In genomic region chr17:87469428-87469827, GRCm38 (mm10) we compare ENCODE assay signal across 33 mouse cellular contexts. TPM values are rescaled to one million over a fixed set of nuclear protein-coding genes. Genes with fewer than 3 reads are reported as not detected.
DNase-seq lines count a peak whose midpoint lies in the region; ATAC-seq lines count a peak whose summit lies in the region.
"Had no signal": no experiment of that assay in that cellular context is flagged by ENCODE, and none has a peak within 500 bp of the region (broad histone marks: within the 10 kb centered on the region; RNA-seq: fewer than 3 reads in every experiment).

No protein-coding gene starts in this region.

- H3K4me3 ChIP-seq in neural tube, embryonic 11.5 days (ENCODE audit: low read depth, low read length), result no peak overlapping the region
- H3K4me3 ChIP-seq in neural tube, embryonic 15.5 days (replicated peaks), result no peak overlapping the region
- no peak overlapping the region for H3K4me3 ChIP-seq in liver, embryonic 15.5 days (replicated peaks)
- H3K4me3 ChIP-seq: embryonic facial prominence, embryonic 12.5 days; heart, embryonic 15.5 days; intestine, embryonic 15.5 days; stomach, embryonic 15.5 days had no signal

- H3K4me1 ChIP-seq in neural tube, embryonic 11.5 days (ENCODE audit: control insufficient read depth, insufficient read depth, low read length), result peaks cover 7% of the 10 kb centered on the region; the same call in 1 of the 2 replicates
- H3K4me1 ChIP-seq in neural tube, embryonic 15.5 days, result peaks cover 17% of the 10 kb centered on the region
- peaks cover 40% of the 10 kb centered on the region for H3K4me1 ChIP-seq in liver, embryonic 15.5 days (replicated peaks)

- no peaks in the 10 kb centered on the region for H3K27me3 ChIP-seq in neural tube, embryonic 11.5 days (ENCODE audit: control insufficient read depth, insufficient read depth, low read length)
- no peaks in the 10 kb centered on the region for H3K27me3 ChIP-seq in neural tube, embryonic 15.5 days (replicated peaks)
- H3K27me3 ChIP-seq in liver, embryonic 15.5 days, result peaks cover 31% of the 10 kb centered on the region
- H3K27me3 ChIP-seq: embryonic facial prominence, embryonic 12.5 days; heart, embryonic 15.5 days; intestine, embryonic 15.5 days; stomach, embryonic 15.5 days had no signal

- WGBS in neural tube, embryonic 11.5 days, result 89% methylated on average over 8 of the region's 8 CpGs
- 85% methylated on average over 8 of the region's 8 CpGs for WGBS in neural tube, embryonic 15.5 days
- WGBS in liver, embryonic 15.5 days (ENCODE audit: insufficient replicate concordance), result 12% methylated on average over 8 of the region's 8 CpGs

- H3K4me2 ChIP-seq in neural tube, embryonic 11.5 days (ENCODE audit: low read depth), result no peak overlapping the region
- no peak overlapping the region for H3K4me2 ChIP-seq in neural tube, embryonic 15.5 days
- peak overlapping the region; percentile 48; the same call in 1 of the 2 replicates for H3K4me2 ChIP-seq in liver, embryonic 15.5 days
- H3K4me2 ChIP-seq: embryonic facial prominence, embryonic 12.5 days; heart, embryonic 15.5 days; intestine, embryonic 15.5 days; lung, embryonic 14.5 days; midbrain, embryonic 11.5 days; stomach, embryonic 15.5 days had no signal

- H3K36me3 ChIP-seq in neural tube, embryonic 11.5 days (ENCODE audit: control insufficient read depth, insufficient read depth, low read length), result no peaks in the 10 kb centered on the region
- H3K36me3 ChIP-seq in neural tube, embryonic 15.5 days, result no peaks in the 10 kb centered on the region
- H3K36me3 ChIP-seq in liver, embryonic 15.5 days (replicated peaks), result no peaks in the 10 kb centered on the region
- H3K36me3 ChIP-seq: embryonic facial prominence, embryonic 12.5 days; heart, embryonic 15.5 days; intestine, embryonic 15.5 days; stomach, embryonic 15.5 days had no signal

- no peaks in the 10 kb centered on the region for H3K9me3 ChIP-seq in neural tube, embryonic 11.5 days (ENCODE audit: control insufficient read depth, low read length)
- H3K9me3 ChIP-seq in neural tube, embryonic 15.5 days (replicated peaks), result no peaks in the 10 kb centered on the region
- no peaks in the 10 kb centered on the region for H3K9me3 ChIP-seq in liver, embryonic 15.5 days (replicated peaks)
- H3K9me3 ChIP-seq: embryonic facial prominence, embryonic 12.5 days; heart, embryonic 15.5 days; intestine, embryonic 15.5 days; stomach, embryonic 15.5 days had no signal

- peak; percentile 2 for DNase-seq in neural tube, embryonic 11.5 days (ENCODE audit: low spot score)
- DNase-seq in liver, result peak; percentile 33
- no peak for DNase-seq in kidney, adult 11 months
- no peak for DNase-seq in cerebellum, postnatal 14 days
- DNase-seq in retina, postnatal 1 day, result no peak
- DNase-seq: adrenal gland, adult 2 months; adrenal gland, postnatal 36 days; cerebellum, adult 9-10 months; embryo, embryonic 11 days; gastrocnemius, postnatal 36 days; kidney, adult 8-10 months; kidney, postnatal 4 days; left cerebral cortex, postnatal 4 days; lung, embryonic 14.5 days; lung, postnatal 14 days; right cerebral cortex, postnatal 25 days; thymus, adult 18-20 months; thymus, postnatal 36 days had no signal

- H3K9ac ChIP-seq in neural tube, embryonic 11.5 days (ENCODE audit: low read length), result no peak overlapping the region
- no peak overlapping the region for H3K9ac ChIP-seq in neural tube, embryonic 15.5 days (replicated peaks)
- no peak overlapping the region for H3K9ac ChIP-seq in liver, embryonic 15.5 days
- H3K9ac ChIP-seq: embryonic facial prominence, embryonic 12.5 days; heart, embryonic 15.5 days; intestine, embryonic 15.5 days; lung, embryonic 14.5 days; stomach, embryonic 15.5 days had no signal

- no peak for ATAC-seq in neural tube, embryonic 11.5 days (ENCODE audit: insufficient read depth, low FRiP score, low TSS enrichment)
- ATAC-seq in neural tube, embryonic 15.5 days (ENCODE audit: low FRiP score), result no peak
- ATAC-seq in liver, embryonic 15.5 days (ENCODE audit: insufficient read depth), result peak; percentile 16; the same call in 1 of the 2 replicates
- ATAC-seq: activated CD4-positive, CD25-positive, alpha-beta regulatory T cell, adult 4 months; forebrain, embryonic 14.5 days; hindbrain, postnatal 0 days; intestine, embryonic 15.5 days had no signal

- no peak overlapping the region for H3K27ac ChIP-seq in neural tube, embryonic 11.5 days (ENCODE audit: low read depth, low read length)
- H3K27ac ChIP-seq in neural tube, embryonic 15.5 days (replicated peaks), result no peak overlapping the region
- no peak overlapping the region for H3K27ac ChIP-seq in liver, embryonic 15.5 days (replicated peaks)
- H3K27ac ChIP-seq: embryonic facial prominence, embryonic 12.5 days; heart, embryonic 15.5 days; hindbrain, postnatal 0 days; intestine, embryonic 15.5 days; kidney, postnatal 0 days; stomach, embryonic 15.5 days had no signal

RNA-seq across cellular contexts. Expression of gene Calm2, which starts 22.7 kb away (rescaled TPM):
- 1,603 and 1,604 TPM in 2 replicates for polyA plus RNA-seq in neural tube, embryonic 11.5 days (2014; fragmentation: Nextera tagmentation; extraction: Ambion mirVana)
- 3,061 and 3,386 TPM in 2 replicates for polyA plus RNA-seq in neural tube, embryonic 15.5 days (2015; fragmentation: Nextera tagmentation; extraction: Ambion mirVana)
- polyA plus RNA-seq in liver, embryonic 15.5 days (2015; fragmentation: Nextera tagmentation; extraction: Ambion mirVana), result 306 and 329 TPM in 2 replicates

RNA-seq across cellular contexts. Expression of gene Stpg4, which starts 41.9 kb away (rescaled TPM):
- polyA plus RNA-seq in neural tube, embryonic 11.5 days (2014; fragmentation: Nextera tagmentation; extraction: Ambion mirVana), result 0.39 TPM in 1 of 2 replicates, not detected in the other
- polyA plus RNA-seq in neural tube, embryonic 15.5 days (2015; fragmentation: Nextera tagmentation; extraction: Ambion mirVana), result 0.26 TPM in 1 of 2 replicates, not detected in the other
- polyA plus RNA-seq in liver, embryonic 15.5 days (2015; fragmentation: Nextera tagmentation; extraction: Ambion mirVana), result not detected in 2 replicates
- polyA plus RNA-seq: activated CD4-positive, CD25-positive, alpha-beta regulatory T cell, adult 4 months; adrenal gland, adult 2 months; brain, embryonic 14.5 days; embryonic facial prominence, embryonic 12.5 days; forebrain, embryonic 14.5 days; heart, embryonic 15.5 days; hindbrain, embryonic 11.5 days; hindbrain, postnatal 0 days; intestine, embryonic 15.5 days; kidney, postnatal 0 days; limb, embryonic 14.5 days; lung, embryonic 14.5 days; midbrain, embryonic 11.5 days; neural tube, embryonic 14.5 days; stomach, embryonic 15.5 days had no signal

Comparison
In these comparisons a context has a peak if more than half of its experiments do, and no peak if none do; other contexts are left out.
1. DNase-seq: peak in neural tube, embryonic 11.5 days (single experiment) and liver (single experiment); none in kidney, adult 11 months (single experiment), cerebellum, postnatal 14 days (0 of 2) and retina, postnatal 1 day (single experiment).